8 mouse cellular contexts compared by ENCODE assay signal in the genomic region with DNA sequence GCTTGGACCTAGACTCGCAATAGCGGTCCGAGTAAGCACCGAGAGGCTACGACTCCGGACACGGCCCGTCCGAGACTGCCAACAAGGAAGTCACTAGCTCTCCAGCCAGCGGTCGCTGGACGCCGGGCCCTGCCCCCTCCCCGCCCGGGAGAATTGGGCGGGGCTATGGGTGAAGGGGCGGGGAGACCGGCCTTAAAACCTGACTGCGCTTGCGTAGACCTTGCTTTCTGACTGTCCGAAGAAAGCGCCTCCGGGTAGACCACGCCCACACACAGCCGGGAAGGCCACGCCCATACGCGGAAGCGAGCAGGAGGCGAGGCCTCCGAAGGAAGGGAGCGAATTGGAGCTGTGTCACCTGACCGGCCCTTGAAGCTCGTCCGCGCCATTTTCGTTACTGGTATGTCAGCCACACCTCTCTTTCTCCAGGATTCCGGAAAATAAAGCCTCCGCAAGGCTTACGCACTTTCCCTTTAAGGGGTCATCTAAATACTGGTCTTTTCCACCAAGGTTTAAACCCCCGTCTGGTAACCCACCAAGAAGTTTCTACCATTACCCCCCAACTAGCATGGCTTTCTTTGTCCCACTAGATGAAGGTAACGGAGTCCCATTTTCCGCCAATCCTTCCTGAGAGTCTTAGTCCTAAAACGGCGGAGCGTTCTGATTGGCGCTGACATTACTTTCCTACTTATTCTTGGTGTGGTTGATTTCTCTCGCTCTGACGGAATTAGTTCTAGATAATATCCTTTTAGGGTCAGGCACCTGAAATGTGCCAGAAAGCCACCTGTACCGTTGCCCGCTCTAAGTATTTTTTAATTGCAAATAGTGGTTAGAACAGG. TPM values are rescaled to one million over a fixed set of nuclear protein-coding genes. Genes with fewer than 3 reads are reported as not detected.
DNase-seq lines count a peak whose midpoint lies in the region; ATAC-seq and TF ChIP-seq lines count a peak whose summit lies in the region.

Gene Skap2, minus strand, starts transcription at position 141 of the 836 bp plus-strand sequence.

- H3K4me2 ChIP-seq in embryonic facial prominence, embryonic 15.5 days (replicated peaks), result peak within 1 kb of the TSS; percentile 86
- peak within 1 kb of the TSS; percentile 53 for H3K4me2 ChIP-seq in kidney, embryonic 14.5 days (replicated peaks; ENCODE audit: low read depth, low read length)
- peak within 1 kb of the TSS; percentile 86 for H3K4me2 ChIP-seq in limb, embryonic 15.5 days

- H3K9ac ChIP-seq in embryonic facial prominence, embryonic 15.5 days, result peak within 1 kb of the TSS; percentile 28; the same call in 1 of the 2 replicates
- peak within 1 kb of the TSS; percentile 49 for H3K9ac ChIP-seq in kidney, embryonic 14.5 days (ENCODE audit: low read depth, low read length)
- H3K9ac ChIP-seq in limb, embryonic 15.5 days, result 0 out of 2 replicates have a peak within 1 kb of the TSS, but pooled peaks have one; percentile 20

- H3K4me1 ChIP-seq in bone marrow, adult 2 months (ENCODE audit: control insufficient read depth, insufficient read depth, low read length), result no peaks in the 10 kb centered on the region
- H3K4me1 ChIP-seq in embryonic facial prominence, embryonic 15.5 days, result 0 out of 2 replicates have a peak, but pooled peaks cover 2% of the 10 kb centered on the region
- no peaks in the 10 kb centered on the region for H3K4me1 ChIP-seq in kidney, embryonic 14.5 days (ENCODE audit: control insufficient read depth, insufficient read depth, low read length)
- peaks cover 4% of the 10 kb centered on the region; the same call in 1 of the 2 replicates for H3K4me1 ChIP-seq in limb, embryonic 15.5 days

- 1% methylated on average over 51 of the region's 51 CpGs for WGBS in bone marrow, adult 2 months
- under 1% methylated on average over 51 of the region's 51 CpGs for WGBS in embryonic facial prominence, embryonic 15.5 days
- WGBS in kidney, embryonic 14.5 days, result under 1% methylated on average over 51 of the region's 51 CpGs
- WGBS in limb, embryonic 15.5 days, result under 1% methylated on average over 51 of the region's 51 CpGs

- TF ChIP-seq POLR2A in bone marrow, adult 2 months (IDR thresholded peaks at IDR 0.05; ENCODE audit: borderline replicate concordance, control insufficient read depth, low read depth, low read length), result peak; percentile 71; the same call in 1 of the 2 replicates

- peak within 1 kb of the TSS; percentile 94 for H3K4me3 ChIP-seq in bone marrow, adult 2 months (replicated peaks; ENCODE audit: control insufficient read depth, low read depth, low read length)
- H3K4me3 ChIP-seq in embryonic facial prominence, embryonic 15.5 days (replicated peaks), result peak within 1 kb of the TSS; percentile 62
- peak within 1 kb of the TSS; percentile 65 for H3K4me3 ChIP-seq in kidney, embryonic 14.5 days (ENCODE audit: low read length)
- H3K4me3 ChIP-seq in limb, embryonic 15.5 days, result peak within 1 kb of the TSS; percentile 69

- ATAC-seq in embryonic facial prominence, embryonic 15.5 days (ENCODE audit: insufficient number of reproducible peaks, low FRiP score, low TSS enrichment, low read depth), result peak; percentile 98
- ATAC-seq in kidney, embryonic 14.5 days (ENCODE audit: low FRiP score, low TSS enrichment), result peak; percentile 98
- ATAC-seq in limb, embryonic 15.5 days (ENCODE audit: insufficient number of reproducible peaks, low FRiP score, low TSS enrichment, low read depth), result peak; percentile 100

- H3K36me3 ChIP-seq in embryonic facial prominence, embryonic 15.5 days, result no peaks in the 10 kb centered on the region
- H3K36me3 ChIP-seq in kidney, embryonic 14.5 days (ENCODE audit: control insufficient read depth, insufficient read depth, low read length), result no peaks in the 10 kb centered on the region
- H3K36me3 ChIP-seq in limb, embryonic 15.5 days, result no peaks in the 10 kb centered on the region

- H3K9me3 ChIP-seq in embryonic facial prominence, embryonic 15.5 days (replicated peaks), result no peaks in the 10 kb centered on the region
- H3K9me3 ChIP-seq in kidney, embryonic 14.5 days (ENCODE audit: control insufficient read depth, low read length), result no peaks in the 10 kb centered on the region
- no peaks in the 10 kb centered on the region for H3K9me3 ChIP-seq in limb, embryonic 15.5 days

- H3K27me3 ChIP-seq in embryonic facial prominence, embryonic 15.5 days, result peaks cover 42% of the 10 kb centered on the region
- no peaks in the 10 kb centered on the region; the same call in 1 of the 2 replicates for H3K27me3 ChIP-seq in kidney, embryonic 14.5 days (ENCODE audit: control insufficient read depth, insufficient read depth, low read length)
- H3K27me3 ChIP-seq in limb, embryonic 15.5 days, result peaks cover 39% of the 10 kb centered on the region

- peak within 1 kb of the TSS; percentile 77 for H3K27ac ChIP-seq in bone marrow, adult 2 months (ENCODE audit: control insufficient read depth, insufficient read depth, low read depth, low read length, poor library complexity)
- no peak within 1 kb of the TSS for H3K27ac ChIP-seq in embryonic facial prominence, embryonic 15.5 days (replicated peaks)
- H3K27ac ChIP-seq in kidney, embryonic 14.5 days (ENCODE audit: low read depth, low read length), result no peak within 1 kb of the TSS; the same call in 1 of the 2 replicates
- H3K27ac ChIP-seq in limb, embryonic 15.5 days, result no peak within 1 kb of the TSS; the same call in 1 of the 2 replicates

- DNase-seq in 416B (ENCODE audit: low read depth), result peak; percentile 100
- peak; percentile 99 to 100 for DNase-seq in heart, adult 9 months (ENCODE audit: low spot score in 2 of 2)
- peak; percentile 98 to 100 for DNase-seq in monocyte, adult 2 months (ENCODE audit: low read depth in 1 of 2, low spot score in 2 of 2)
- DNase-seq in spleen, postnatal 36 days (ENCODE audit: low spot score in 2 of 2), result peak; percentile 99

- TF ChIP-seq CTCF in bone marrow, adult 2 months (IDR thresholded peaks at IDR 0.05; ENCODE audit: control insufficient read depth, insufficient read depth, low read length), result no peak

RNA-seq across cellular contexts. Expression of gene Skap2, which starts in this region (rescaled TPM):
- 65.0 and 102 TPM in 2 replicates for polyA plus RNA-seq in bone marrow, adult 2 months (2011; ENCODE audit: insufficient read depth, insufficient read length, low replicate concordance, missing spikeins)
- 11.7 and 14.3 TPM in 2 replicates for polyA plus RNA-seq in embryonic facial prominence, embryonic 15.5 days (2015; fragmentation: Nextera tagmentation; extraction: Ambion mirVana)
- polyA plus RNA-seq in kidney, embryonic 14.5 days (2014; fragmentation: Nextera tagmentation; extraction: Ambion mirVana), result 29.2 and 33.8 TPM in 2 replicates
- polyA plus RNA-seq in limb, embryonic 15.5 days (2015; fragmentation: Nextera tagmentation; extraction: Ambion mirVana), result 18.7 and 18.8 TPM in 2 replicates
